Mouse (Mus musculus): Measurements from ENCODE around the gene Clta. TPM values are rescaled to one million over a fixed set of nuclear protein-coding genes. Genes with fewer than 3 reads are reported as not detected.

The Clta gene
- total and polyA plus RNA-seq, 3 experiments: 301 to 454 (median 450) TPM

DNA sequence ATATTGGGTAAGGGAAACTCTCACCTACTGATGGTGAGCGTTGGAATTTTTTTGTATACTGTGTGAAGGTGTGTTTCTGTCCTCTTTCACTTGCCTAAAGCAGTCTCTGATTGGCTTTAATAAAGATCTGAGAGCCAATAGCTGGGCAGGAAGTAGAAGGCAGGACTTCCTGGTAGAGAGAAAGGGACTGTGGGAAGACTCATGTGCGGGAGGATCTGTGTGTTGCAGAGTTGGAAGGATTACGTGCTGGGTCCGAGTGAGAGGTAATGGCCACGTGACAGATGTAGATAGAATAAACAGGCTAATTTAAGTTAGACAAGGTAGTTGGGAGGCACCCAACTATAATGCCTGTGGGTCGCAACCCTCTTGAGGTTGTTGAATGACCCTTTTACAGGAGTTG, 630 bp upstream of the Clta start (continued):
- TF ChIP-seq IRF4 (IDR thresholded peaks at IDR 0.05; ENCODE audit: low read depth, low read length): no peak
- TF ChIP-seq SMC3 (IDR thresholded peaks at IDR 0.05; ENCODE audit: low read depth, low read length): no peak
- TF ChIP-seq E2F4 (IDR thresholded peaks at IDR 0.05; ENCODE audit: insufficient replicate concordance, low read depth, low read length): 0 out of 2 replicates have a peak, but pooled peaks have one; percentile 21
- TF ChIP-seq KAT2A (IDR thresholded peaks at IDR 0.05; ENCODE audit: insufficient replicate concordance, low read length): 0 out of 2 replicates have a peak, but pooled peaks have one; percentile 58
- TF ChIP-seq ZKSCAN1 (IDR thresholded peaks at IDR 0.05; ENCODE audit: borderline replicate concordance, low read depth, low read length): no peak
- 0 out of 2 replicates have a peak, but pooled peaks have one; percentile 59 for TF ChIP-seq RCOR1 (conservative IDR thresholded peaks at IDR 0.05; ENCODE audit: low read depth, low read length)
- no peak for TF ChIP-seq EP300 (IDR thresholded peaks at IDR 0.05; ENCODE audit: low read length)
- TF ChIP-seq CHD1 (IDR thresholded peaks at IDR 0.05; ENCODE audit: low read depth, low read length): no peak
- TF ChIP-seq MXI1 (IDR thresholded peaks at IDR 0.05; ENCODE audit: low read depth, low read length): peak; percentile 94
- no peak for TF ChIP-seq CTCF (conservative IDR thresholded peaks at IDR 0.05 in 1 of 2, IDR thresholded peaks at IDR 0.05 in 1 of 2; ENCODE audit: low read depth in 2 of 2, low read length in 2 of 2)
- no peak for TF ChIP-seq JUND (conservative IDR thresholded peaks at IDR 0.05; ENCODE audit: low read depth, low read length)
- TF ChIP-seq NRF1 (IDR thresholded peaks at IDR 0.05; ENCODE audit: low read depth, low read length): 0 out of 2 replicates have a peak, but pooled peaks have one; percentile 27
- TF ChIP-seq POLR2AphosphoS2 (IDR thresholded peaks at IDR 0.05; ENCODE audit: low read depth, low read length): peak; percentile 70; the same call in 1 of the 2 replicates
- TF ChIP-seq SIN3A (IDR thresholded peaks at IDR 0.05; ENCODE audit: low read length): peak; percentile 83
- TF ChIP-seq MEF2A (IDR thresholded peaks at IDR 0.05; ENCODE audit: borderline replicate concordance, low read depth, low read length): no peak

DNA sequence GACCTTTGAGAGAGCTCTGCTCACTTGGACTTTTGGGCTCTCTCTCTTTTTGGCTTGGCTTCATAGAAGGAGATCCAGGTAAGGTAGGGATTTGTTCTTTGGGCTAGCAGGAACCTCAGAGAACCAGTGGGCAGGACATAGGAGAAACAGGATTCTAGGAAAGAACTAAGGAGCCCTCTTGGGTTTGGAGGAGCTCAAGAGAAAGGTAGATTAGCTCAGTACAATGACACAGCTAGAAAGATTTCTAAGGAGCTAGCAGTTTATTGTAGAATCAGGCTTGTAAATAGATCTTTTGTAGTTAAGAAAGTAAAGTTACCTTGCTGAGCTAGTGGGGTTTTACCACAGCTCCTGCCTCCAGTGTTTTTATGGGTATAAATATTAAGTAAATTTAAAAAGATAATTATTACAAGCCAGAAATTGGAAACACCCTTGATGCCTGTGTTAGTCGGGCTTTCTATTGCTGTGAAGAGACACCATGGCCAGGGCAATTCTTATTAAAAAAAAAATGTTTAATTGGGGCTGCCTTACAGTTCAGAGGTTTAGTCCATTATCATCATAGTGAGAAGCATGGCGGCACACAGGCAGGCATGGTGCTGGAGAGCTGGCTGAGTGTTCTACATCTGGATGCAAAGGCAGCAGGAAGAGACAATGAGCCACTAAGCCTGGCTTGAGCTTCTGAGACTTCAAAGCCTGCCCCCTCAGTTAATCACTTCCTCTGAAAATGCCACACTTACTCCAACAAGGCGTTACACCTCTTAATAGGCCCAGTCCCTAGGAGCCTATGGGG, 564 bp downstream of the Clta start:
- peaks cover 0 to 17% of the 10 kb centered on the region in 2 experiments for H3K36me3 ChIP-seq (replicated peaks in 1 of 2; ENCODE audit: control insufficient read depth in 1 of 2, insufficient read depth in 1 of 2, low read length in 1 of 2)
- in situ Hi-C loops (cut with MboI; ENCODE audit: low pct_ligation_motif_present, low pct_unique_long_range_greater_than_20kb, low sequenced_read_pairs): no loop called here
- no peak for DNase-seq (ENCODE audit: extremely low read depth)
- no peaks in the 10 kb centered on the region for H3K9me3 ChIP-seq (replicated peaks; ENCODE audit: low read length)
- H3K79me2 ChIP-seq (replicated peaks; ENCODE audit: control insufficient read depth, extremely low read depth, insufficient read depth, poor library complexity, severe bottlenecking): no peaks in the 10 kb centered on the region
- peaks cover 0 to 13% of the 10 kb centered on the region in 2 experiments; a peak in 2 of 4 replicates for H3K4me1 ChIP-seq (ENCODE audit: control insufficient read depth in 1 of 2, insufficient read depth in 2 of 2)
- H3K27me3 ChIP-seq (replicated peaks): no peaks in the 10 kb centered on the region
- H3K4me2 ChIP-seq (ENCODE audit: insufficient read depth, low read depth, poor library complexity, severe bottlenecking): 0 out of 2 replicates have a peak overlapping the region, but pooled peaks have one; percentile 61
- peak overlapping the region; percentile 37; the same call in 1 of the 2 replicates for H3K9ac ChIP-seq (ENCODE audit: insufficient read depth, low read depth)
- TF ChIP-seq NELFE (IDR thresholded peaks at IDR 0.05; ENCODE audit: low read depth, low read length): no peak
- no peak for TF ChIP-seq HCFC1 (IDR thresholded peaks at IDR 0.05; ENCODE audit: low read depth, low read length)
- TF ChIP-seq E2F4 (IDR thresholded peaks at IDR 0.05; ENCODE audit: insufficient replicate concordance, low read depth, low read length): no peak
- no peak for TF ChIP-seq MYC (IDR thresholded peaks at IDR 0.05; ENCODE audit: low read depth, low read length)
- no peak for TF ChIP-seq ZMIZ1 (IDR thresholded peaks at IDR 0.05; ENCODE audit: low read depth, low read length)
- TF ChIP-seq SMC3 (IDR thresholded peaks at IDR 0.05; ENCODE audit: low read depth, low read length): no peak
- TF ChIP-seq MAFK (IDR thresholded peaks at IDR 0.05; ENCODE audit: insufficient replicate concordance, low read length): no peak
- TF ChIP-seq CHD1 (IDR thresholded peaks at IDR 0.05; ENCODE audit: low read depth, low read length): no peak
- no peak for TF ChIP-seq KAT2A (IDR thresholded peaks at IDR 0.05; ENCODE audit: insufficient replicate concordance, low read length)
- TF ChIP-seq GABPA (IDR thresholded peaks at IDR 0.05; ENCODE audit: insufficient replicate concordance, low read depth, low read length): no peak
- no peak for TF ChIP-seq CHD2 (IDR thresholded peaks at IDR 0.05; ENCODE audit: low read length)
- no peak for TF ChIP-seq USF1 (IDR thresholded peaks at IDR 0.05; ENCODE audit: low read depth, low read length)
- no peak for TF ChIP-seq MEF2A (IDR thresholded peaks at IDR 0.05; ENCODE audit: borderline replicate concordance, low read depth, low read length)
- TF ChIP-seq NRF1 (IDR thresholded peaks at IDR 0.05; ENCODE audit: low read depth, low read length): no peak
- dilution Hi-C loops (cut with MboI; ENCODE audit: extremely low pct_ligation_motif_present, extremely low pct_unique_long_range_greater_than_20kb, low sequenced_read_pairs): no loop called here
- H3K4me3 ChIP-seq (replicated peaks in 1 of 3; ENCODE audit: low read depth in 2 of 3, low read length in 2 of 3, poor library complexity in 1 of 3): peak overlapping the region in 1 of 3 experiments; percentile 55
- H3K27ac ChIP-seq (ENCODE audit: insufficient read depth, low read depth): no peak overlapping the region

All from CH12.LX (cell line).